Mouse (Mus musculus): ENCODE data around the gene Glrx2.

Glrx2 gene

GRCm38 (mm10) chr1:143745871-143746270 lies 29.7 kb downstream of the Glrx2 start:
- DNase-seq, result no peak

GRCm38 (mm10) chr1:143762159-143762558 lies 46.0 kb downstream of the Glrx2 start:
- no peak for DNase-seq

- no peak for DNase-seq
These were observed 48.3 kb downstream of the Glrx2 start for GRCm38 (mm10) chr1:143764443-143764842.

- no peak for DNase-seq
These were observed 49.7 kb downstream of the Glrx2 start for GRCm38 (mm10) chr1:143765801-143766200.

DNA sequence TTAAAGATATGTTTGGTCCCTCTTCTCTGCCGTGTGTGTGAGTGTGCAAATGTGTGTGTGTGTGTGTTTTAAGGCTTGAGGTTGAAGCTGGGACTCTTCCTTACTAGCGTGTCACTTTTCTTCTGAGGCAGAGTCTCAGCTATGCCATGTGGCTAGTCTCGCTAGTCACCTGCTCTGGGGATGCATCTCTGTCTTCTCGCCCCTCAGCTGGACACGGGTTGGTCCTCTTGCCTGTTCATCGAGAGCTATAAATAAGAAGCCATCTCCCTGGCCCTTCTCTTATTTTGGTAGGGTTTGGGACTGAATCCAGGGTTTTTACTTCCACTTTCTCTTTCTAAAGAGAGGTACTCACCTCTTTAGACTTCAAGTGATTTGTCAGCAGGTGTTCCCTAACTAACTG lies 50.1 kb downstream of the Glrx2 start:
- DNase-seq, result no peak

DNA sequence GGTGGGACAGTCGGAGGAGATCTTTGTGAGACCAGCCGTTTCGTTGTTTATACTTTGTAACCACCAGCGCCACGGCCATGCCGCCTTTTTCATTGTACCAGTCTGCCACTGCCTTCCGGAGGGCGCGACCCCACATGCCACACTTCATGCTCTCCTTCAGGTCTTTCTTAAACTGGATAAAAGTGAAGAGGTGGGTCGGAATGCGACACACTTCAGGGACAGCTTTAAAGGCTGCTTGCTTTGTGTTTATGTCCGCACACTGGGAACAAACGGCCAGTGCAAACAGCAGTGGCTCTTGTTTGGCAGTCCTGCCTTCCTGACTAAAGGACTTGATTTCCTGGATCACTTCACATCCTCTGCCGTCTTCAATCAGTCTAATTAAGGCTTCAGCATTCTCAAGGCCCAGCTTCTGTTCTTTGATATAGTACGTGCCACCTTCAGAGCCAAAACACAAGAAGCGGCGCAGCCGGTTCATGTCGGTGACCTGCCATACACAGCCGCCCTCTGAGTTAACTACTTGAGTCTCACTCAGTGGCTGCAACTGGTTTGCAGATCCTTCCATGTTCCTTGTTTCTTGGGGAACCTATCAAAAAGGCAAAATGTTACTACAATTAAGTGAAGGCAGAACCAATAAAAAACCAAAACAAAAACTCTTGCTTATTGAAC lies 54.4 kb downstream of the Glrx2 start:
- peak; percentile 24 for DNase-seq

DNA sequence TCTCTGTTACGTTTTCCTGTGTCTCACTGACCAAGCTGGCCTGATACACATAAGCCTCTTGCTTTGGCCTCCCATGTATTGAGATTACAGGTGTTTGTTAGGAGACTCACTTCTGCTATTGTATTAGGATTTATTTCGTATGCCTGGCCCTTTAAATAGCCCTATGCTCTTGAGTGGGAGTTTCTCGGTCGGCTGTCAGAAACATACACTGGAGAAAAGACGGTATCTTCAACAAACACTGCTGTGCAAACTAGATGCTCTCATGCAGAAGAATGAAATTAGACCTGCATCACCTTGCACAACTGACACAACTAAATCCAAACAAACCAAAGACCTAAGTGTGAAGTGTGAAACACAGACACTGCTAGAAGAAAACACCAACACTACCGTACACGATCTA lies 56.9 kb downstream of the Glrx2 start:
- no peak for DNase-seq

DNA sequence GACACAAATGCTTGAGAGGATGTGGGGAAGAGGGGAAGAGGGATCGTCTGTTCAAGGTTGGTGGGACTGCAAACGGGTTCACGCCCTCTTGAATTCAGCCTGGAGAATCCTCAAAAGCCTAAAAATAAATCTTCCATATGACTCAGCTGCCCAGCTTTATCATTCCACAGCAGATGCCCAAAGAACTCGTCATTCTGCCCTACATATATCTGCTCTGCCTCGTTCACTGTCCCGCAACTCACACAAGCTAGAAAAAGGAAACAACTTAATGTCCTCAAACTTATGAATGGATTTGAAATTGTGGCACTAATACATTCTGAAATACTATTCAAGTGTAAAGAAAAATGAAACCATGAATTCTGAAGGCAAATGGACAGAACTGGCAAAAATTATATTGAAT lies 57.8 kb downstream of the Glrx2 start:
- no peak for DNase-seq

- peak; percentile 98 for DNase-seq
These were observed 60.6 kb downstream of the Glrx2 start, which contains the start of the genes Trove2 and Uchl5 for GRCm38 (mm10) chr1:143776446-143777411. Trove2 (minus strand) TSS chr1:143777068. Uchl5 (plus strand) TSS chr1:143777272.

DNA sequence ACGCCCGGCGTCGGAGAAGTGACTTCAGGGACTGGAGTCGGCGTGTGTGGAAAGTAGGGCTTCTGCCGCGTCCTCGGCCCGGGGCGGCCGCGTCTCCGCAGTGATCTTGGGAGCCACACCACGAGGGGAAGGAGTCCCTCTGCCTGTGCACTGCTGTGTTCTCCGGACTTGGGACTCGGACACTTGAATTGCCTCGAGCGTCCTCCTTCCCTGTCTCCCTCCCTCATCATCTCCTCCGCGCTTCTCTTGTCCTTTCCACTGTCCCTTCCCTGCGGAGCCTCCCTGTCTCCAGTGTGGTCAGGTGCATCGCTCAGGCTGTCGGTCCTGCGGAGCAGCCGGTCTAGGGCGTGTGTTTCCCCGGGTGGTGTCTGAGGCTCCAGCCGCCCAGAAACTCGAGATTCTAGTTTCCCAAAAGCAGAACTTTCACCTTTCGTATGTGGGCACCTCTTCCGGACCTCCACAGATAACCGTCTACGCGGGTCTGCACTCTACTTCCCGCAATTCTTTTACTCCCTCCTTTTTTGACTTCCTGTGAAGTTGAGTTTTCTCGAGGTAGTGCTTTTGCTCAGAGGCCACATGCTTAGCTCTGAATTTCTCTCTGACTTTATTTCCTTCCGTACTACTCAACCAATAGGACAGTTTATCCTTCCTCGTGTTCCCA lies 61.5 kb downstream of the Glrx2 start:
- DNase-seq, result no peak

GRCm38 (mm10) chr1:143788584-143789227 lies 72.6 kb downstream of the Glrx2 start:
- DNase-seq, result peak; percentile 21
